Mouse (Mus musculus): ENCODE data around the gene Ap1g2. TPM values are rescaled to one million over a fixed set of nuclear protein-coding genes. Genes with fewer than 3 reads are reported as not detected.

Ap1g2 gene
- polyA plus RNA-seq, 1 experiment from 2014 or later: 5.4 TPM

DNA sequence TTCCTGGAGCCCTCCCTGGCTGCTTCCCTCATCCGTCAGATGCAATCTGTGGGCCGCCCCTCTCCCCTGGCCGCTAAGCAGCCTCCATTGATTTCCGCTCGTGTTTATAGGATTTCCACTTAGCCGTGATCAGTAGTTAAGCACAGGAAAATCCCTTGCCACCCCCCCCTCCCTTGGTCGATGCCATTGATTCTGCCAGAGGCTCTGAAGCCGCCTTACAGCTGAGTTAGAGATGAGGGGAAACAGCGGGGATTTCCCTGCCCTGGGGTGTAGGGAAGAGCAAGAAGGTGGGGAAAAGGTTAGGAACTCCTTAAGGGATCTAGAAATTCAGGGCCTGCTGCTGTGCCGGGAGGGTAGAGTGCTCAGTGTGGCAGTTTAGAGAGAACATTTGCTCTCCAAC, 8.7 kb downstream of the Ap1g2 start:
- WGBS: 71% methylated on average over 10 of the region's 10 CpGs
- Histone ChIP-seq H3K4me1 (ENCODE audit: control insufficient read depth, insufficient read depth, low read length) (peaks cover 24% of the 10 kb centered on the region), H3K9ac (replicated peaks; ENCODE audit: low read depth, low read length) (peak overlapping the region; percentile 42; the same call in 1 of the 2 replicates), H3K27ac (ENCODE audit: low read depth, low read length) (peak overlapping the region; percentile 70), H3K9me3 (ENCODE audit: control insufficient read depth, low read length) (no peaks in the 10 kb centered on the region), H3K4me2 (ENCODE audit: low read depth, low read length) (peak overlapping the region; percentile 3; the same call in 1 of the 2 replicates), H3K27me3 (ENCODE audit: control insufficient read depth, insufficient read depth, low read length) (no peaks in the 10 kb centered on the region), H3K4me3 (ENCODE audit: low read depth, low read length) (0 out of 2 replicates have a peak overlapping the region, but pooled peaks have one; percentile 8), H3K36me3 (ENCODE audit: control insufficient read depth, insufficient read depth, low read length) (no peaks in the 10 kb centered on the region)
- ATAC-seq (ENCODE audit: low read depth): no peak

GRCm38 (mm10) chr14:55096573-55097087, 9.8 kb downstream of the Ap1g2 start:
- Histone ChIP-seq H3K4me3 (ENCODE audit: low read depth, low read length) (no peak overlapping the region; the same call in 1 of the 2 replicates), H3K9ac (replicated peaks; ENCODE audit: low read depth, low read length) (peak overlapping the region; percentile 26; the same call in 1 of the 2 replicates), H3K4me1 (ENCODE audit: control insufficient read depth, insufficient read depth, low read length) (peaks cover 24% of the 10 kb centered on the region), H3K27ac (ENCODE audit: low read depth, low read length) (peak overlapping the region; percentile 70; the same call in 1 of the 2 replicates), H3K27me3 (ENCODE audit: control insufficient read depth, insufficient read depth, low read length) (no peaks in the 10 kb centered on the region), H3K36me3 (ENCODE audit: control insufficient read depth, insufficient read depth, low read length) (no peaks in the 10 kb centered on the region), H3K4me2 (ENCODE audit: low read depth, low read length) (peak overlapping the region; percentile 3; the same call in 1 of the 2 replicates), H3K9me3 (ENCODE audit: control insufficient read depth, low read length) (no peaks in the 10 kb centered on the region)
- 51% methylated on average over 9 of the region's 9 CpGs for WGBS
- ATAC-seq (ENCODE audit: low read depth): no peak

- peak overlapping the region; percentile 95; the same call in 1 of the 2 replicates for H3K27ac ChIP-seq (ENCODE audit: low read depth, low read length)
- peaks cover 24% of the 10 kb centered on the region for H3K4me1 ChIP-seq (ENCODE audit: control insufficient read depth, insufficient read depth, low read length)
- H3K27me3 ChIP-seq (ENCODE audit: control insufficient read depth, insufficient read depth, low read length): no peaks in the 10 kb centered on the region
- no peak for ATAC-seq (ENCODE audit: low read depth)
- no peaks in the 10 kb centered on the region for H3K36me3 ChIP-seq (ENCODE audit: control insufficient read depth, insufficient read depth, low read length)
- no peaks in the 10 kb centered on the region for H3K9me3 ChIP-seq (ENCODE audit: control insufficient read depth, low read length)
- H3K4me2 ChIP-seq (ENCODE audit: low read depth, low read length): peak overlapping the region; percentile 82
- 56% methylated on average over 12 of the region's 12 CpGs for WGBS
- H3K4me3 ChIP-seq (ENCODE audit: low read depth, low read length): peak overlapping the region; percentile 52; the same call in 1 of the 2 replicates
- peak overlapping the region; percentile 74; the same call in 1 of the 2 replicates for H3K9ac ChIP-seq (replicated peaks; ENCODE audit: low read depth, low read length)
These were observed 10.7 kb downstream of the Ap1g2 start for GRCm38 (mm10) chr14:55095671-55096070.

GRCm38 (mm10) chr14:55095263-55095662, 11.1 kb downstream of the Ap1g2 start:
- peaks cover 26% of the 10 kb centered on the region for H3K4me1 ChIP-seq (ENCODE audit: control insufficient read depth, insufficient read depth, low read length)

DNA sequence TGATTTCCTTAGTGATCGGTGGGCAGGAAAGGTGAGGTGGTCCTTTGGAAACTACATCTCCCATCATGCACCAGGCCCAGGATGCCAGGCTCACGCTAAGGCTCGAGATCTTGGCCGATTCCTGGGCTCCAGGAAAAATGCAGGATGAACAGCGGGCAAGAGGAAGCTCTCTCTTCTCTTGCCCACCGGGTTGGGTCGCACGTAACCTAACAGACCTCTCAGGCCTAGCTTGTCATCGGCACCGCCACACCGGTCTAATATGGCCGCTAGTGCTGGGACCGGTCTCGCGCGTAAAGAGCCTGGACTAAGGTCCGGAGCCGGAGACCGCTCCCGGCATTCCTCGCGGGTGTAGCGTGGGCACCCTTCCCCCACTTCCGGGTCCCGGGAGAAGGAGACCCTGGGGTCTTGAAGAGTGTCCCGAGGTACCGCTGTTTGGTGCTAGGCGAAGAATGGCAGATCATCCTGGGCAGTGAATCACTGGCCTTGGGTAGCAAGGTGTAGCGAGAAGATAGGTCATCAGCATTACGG, 11.6 kb downstream of the Ap1g2 start, which contains the start of gene Thtpa:
Thtpa (plus strand) TSS at position 81 of the 528 bp plus-strand sequence.
- Histone ChIP-seq H3K27ac (ENCODE audit: low read depth, low read length) (peak within 1 kb of the TSS; percentile 95), H3K27me3 (ENCODE audit: control insufficient read depth, insufficient read depth, low read length) (no peaks in the 10 kb centered on the region), H3K36me3 (ENCODE audit: control insufficient read depth, insufficient read depth, low read length) (no peaks in the 10 kb centered on the region), H3K4me3 (ENCODE audit: low read depth, low read length) (peak within 1 kb of the TSS; percentile 52), H3K4me1 (ENCODE audit: control insufficient read depth, insufficient read depth, low read length) (peaks cover 29% of the 10 kb centered on the region), H3K9me3 (ENCODE audit: control insufficient read depth, low read length) (no peaks in the 10 kb centered on the region), H3K4me2 (ENCODE audit: low read depth, low read length) (peak within 1 kb of the TSS; percentile 82), H3K9ac (replicated peaks; ENCODE audit: low read depth, low read length) (peak within 1 kb of the TSS; percentile 74)
- WGBS: under 1% methylated on average over 30 of the region's 30 CpGs
- ATAC-seq (ENCODE audit: low read depth): peak; percentile 45

More at GRCm38 (mm10) chr14:55095263-55095662, 11.1 kb downstream of the Ap1g2 start:
- Histone ChIP-seq H3K27ac (ENCODE audit: low read depth, low read length) (peak overlapping the region; percentile 95), H3K9ac (replicated peaks; ENCODE audit: low read depth, low read length) (peak overlapping the region; percentile 74), H3K4me3 (ENCODE audit: low read depth, low read length) (peak overlapping the region; percentile 52), H3K36me3 (ENCODE audit: control insufficient read depth, insufficient read depth, low read length) (no peaks in the 10 kb centered on the region), H3K4me2 (ENCODE audit: low read depth, low read length) (peak overlapping the region; percentile 82), H3K9me3 (ENCODE audit: control insufficient read depth, low read length) (no peaks in the 10 kb centered on the region), H3K27me3 (ENCODE audit: control insufficient read depth, insufficient read depth, low read length) (no peaks in the 10 kb centered on the region)
- 54% methylated on average over 9 of the region's 9 CpGs for WGBS
- no peak for ATAC-seq (ENCODE audit: low read depth)

DNA sequence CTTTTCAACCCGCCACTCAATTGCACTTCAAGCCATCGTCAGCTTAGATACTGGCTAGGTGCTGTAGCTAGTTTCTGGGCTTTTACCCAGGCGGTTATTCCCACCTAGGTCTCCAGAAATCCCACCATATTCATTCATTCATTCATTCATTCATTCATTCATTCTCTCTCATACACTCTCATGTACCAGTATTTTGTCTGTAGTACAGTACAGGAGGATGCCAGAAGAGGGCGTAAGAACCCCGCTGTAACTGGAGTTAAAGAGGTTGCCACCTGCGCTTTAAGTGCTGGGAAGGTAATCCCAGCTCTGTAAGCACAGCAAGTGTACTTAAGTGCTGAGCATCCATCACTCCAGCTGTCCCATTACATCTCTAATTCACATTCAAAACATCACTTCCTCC, 12.5 kb downstream of the Ap1g2 start:
- H3K4me2 ChIP-seq (ENCODE audit: low read depth, low read length): no peak overlapping the region; the same call in 1 of the 2 replicates
- no peaks in the 10 kb centered on the region for H3K36me3 ChIP-seq (ENCODE audit: control insufficient read depth, insufficient read depth, low read length)
- H3K4me3 ChIP-seq (ENCODE audit: low read depth, low read length): peak overlapping the region; percentile 52; the same call in 1 of the 2 replicates
- WGBS: 41% methylated on average over 6 of the region's 6 CpGs
- ATAC-seq (ENCODE audit: low read depth): no peak
- no peaks in the 10 kb centered on the region for H3K9me3 ChIP-seq (ENCODE audit: control insufficient read depth, low read length)
- H3K27me3 ChIP-seq (ENCODE audit: control insufficient read depth, insufficient read depth, low read length): no peaks in the 10 kb centered on the region
- H3K9ac ChIP-seq (replicated peaks; ENCODE audit: low read depth, low read length): 0 out of 2 replicates have a peak overlapping the region, but pooled peaks have one; percentile 12
- H3K4me1 ChIP-seq (ENCODE audit: control insufficient read depth, insufficient read depth, low read length): peaks cover 38% of the 10 kb centered on the region
- no peak overlapping the region for H3K27ac ChIP-seq (ENCODE audit: low read depth, low read length)

- WGBS: under 1% methylated on average over 34 of the region's 34 CpGs
- H3K4me1 ChIP-seq (ENCODE audit: control insufficient read depth, insufficient read depth, low read length): peaks cover 48% of the 10 kb centered on the region; the same call in 1 of the 2 replicates
These were observed 14.3 kb downstream of the Ap1g2 start, which contains the start of gene Zfhx2 for GRCm38 (mm10) chr14:55092011-55092577. TSS of gene Zfhx2 (minus strand) at chr14:55092324.

GRCm38 (mm10) chr14:55091209-55091865, 15.1 kb downstream of the Ap1g2 start:
- peak; percentile 9 for ATAC-seq (ENCODE audit: low read depth)
- peaks cover 48% of the 10 kb centered on the region for H3K4me1 ChIP-seq (ENCODE audit: control insufficient read depth, insufficient read depth, low read length)
- peak overlapping the region; percentile 93 for H3K27ac ChIP-seq (ENCODE audit: low read depth, low read length)
- H3K36me3 ChIP-seq (ENCODE audit: control insufficient read depth, insufficient read depth, low read length): no peaks in the 10 kb centered on the region
- H3K9me3 ChIP-seq (ENCODE audit: control insufficient read depth, low read length): no peaks in the 10 kb centered on the region
- WGBS: 1% methylated on average over 34 of the region's 34 CpGs
- H3K4me2 ChIP-seq (ENCODE audit: low read depth, low read length): peak overlapping the region; percentile 85
- peak overlapping the region; percentile 95 for H3K9ac ChIP-seq (replicated peaks; ENCODE audit: low read depth, low read length)
- H3K27me3 ChIP-seq (ENCODE audit: control insufficient read depth, insufficient read depth, low read length): no peaks in the 10 kb centered on the region
- peak overlapping the region; percentile 73 for H3K4me3 ChIP-seq (ENCODE audit: low read depth, low read length)

More at GRCm38 (mm10) chr14:55092011-55092577, 14.3 kb downstream of the Ap1g2 start, which contains the start of gene Zfhx2:
- peak within 1 kb of the TSS; percentile 93 for H3K27ac ChIP-seq (ENCODE audit: low read depth, low read length)
- H3K36me3 ChIP-seq (ENCODE audit: control insufficient read depth, insufficient read depth, low read length): no peaks in the 10 kb centered on the region
- peak within 1 kb of the TSS; percentile 85 for H3K4me2 ChIP-seq (ENCODE audit: low read depth, low read length)
- no peaks in the 10 kb centered on the region for H3K27me3 ChIP-seq (ENCODE audit: control insufficient read depth, insufficient read depth, low read length)
- H3K9me3 ChIP-seq (ENCODE audit: control insufficient read depth, low read length): no peaks in the 10 kb centered on the region
- peak within 1 kb of the TSS; percentile 95 for H3K9ac ChIP-seq (replicated peaks; ENCODE audit: low read depth, low read length)
- peak; percentile 92 for ATAC-seq (ENCODE audit: low read depth)
- peak within 1 kb of the TSS; percentile 73 for H3K4me3 ChIP-seq (ENCODE audit: low read depth, low read length)

Measured in neural tube, embryonic 14.5 days (tissue).